Mouse (Mus musculus) regulatory T cell (primary cell): ENCODE results near the gene Frmd4a.
"Not testable (repeated sequence)": the region's sequence is repeated elsewhere in the genome, so short reads cannot be mapped to it uniquely, and the experiment has no call there.

Source experiments
- in situ Hi-C: fragments of 300-600 bp; cut with MboI, MseI; formaldehyde crosslinking; loops from one replicate; pipeline ENCODE4 v1.15.1; 2025; ENCODE audit warnings: high pct_unique_total_duplicates

The Frmd4a gene

DNA sequence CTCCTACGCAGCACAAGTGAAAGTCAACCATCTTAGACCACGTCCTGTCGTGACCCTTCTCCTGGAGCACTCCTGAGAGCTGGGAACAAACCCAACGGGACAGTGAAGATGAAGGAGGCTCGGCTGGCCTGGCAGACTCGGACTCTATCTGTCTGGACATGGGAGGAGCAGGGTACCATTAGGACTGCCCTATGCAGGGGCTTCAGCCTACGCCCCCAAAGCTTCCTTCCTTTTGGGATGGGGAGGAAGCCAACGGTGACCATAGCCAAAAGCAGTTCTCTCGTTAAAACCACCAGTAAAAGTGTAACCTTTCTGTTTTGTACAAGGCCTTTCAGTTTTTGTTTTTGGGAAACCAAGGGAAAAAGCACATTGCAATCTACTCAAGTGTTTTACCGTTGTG lies 594.2 kb downstream of the Frmd4a start:
- in situ Hi-C loops, result no loop called here

DNA sequence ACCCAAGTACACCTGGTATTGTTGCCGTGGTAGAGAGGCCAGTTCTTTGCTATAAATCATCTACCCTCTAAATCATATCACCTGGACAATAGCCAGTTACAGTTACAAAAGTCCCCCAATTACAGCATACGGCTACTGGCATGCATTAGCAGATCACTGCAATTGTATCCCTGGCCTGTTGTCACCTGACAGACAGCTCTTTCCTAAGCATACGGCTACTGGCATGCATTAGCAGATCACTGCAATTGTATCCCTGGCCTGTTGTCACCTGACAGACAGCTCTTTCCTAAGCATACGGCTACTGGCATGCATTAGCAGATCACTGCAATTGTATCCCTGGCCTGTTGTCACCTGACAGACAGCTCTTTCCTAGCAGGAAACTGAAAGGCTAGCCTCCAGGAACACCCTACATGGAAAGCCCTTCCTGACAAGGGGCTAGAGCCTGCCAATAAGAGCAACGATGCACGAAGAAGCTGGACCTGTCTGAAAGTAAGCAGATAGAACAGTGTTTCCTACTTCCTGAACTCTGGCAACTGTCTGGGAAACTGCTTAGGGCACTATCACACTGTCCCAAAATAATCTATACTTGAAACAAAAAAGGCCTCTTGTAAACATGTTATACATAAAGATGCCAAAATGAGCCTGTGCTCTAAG lies 596.9 kb downstream of the Frmd4a start:
- in situ Hi-C loops, result not testable (repeated sequence)

DNA sequence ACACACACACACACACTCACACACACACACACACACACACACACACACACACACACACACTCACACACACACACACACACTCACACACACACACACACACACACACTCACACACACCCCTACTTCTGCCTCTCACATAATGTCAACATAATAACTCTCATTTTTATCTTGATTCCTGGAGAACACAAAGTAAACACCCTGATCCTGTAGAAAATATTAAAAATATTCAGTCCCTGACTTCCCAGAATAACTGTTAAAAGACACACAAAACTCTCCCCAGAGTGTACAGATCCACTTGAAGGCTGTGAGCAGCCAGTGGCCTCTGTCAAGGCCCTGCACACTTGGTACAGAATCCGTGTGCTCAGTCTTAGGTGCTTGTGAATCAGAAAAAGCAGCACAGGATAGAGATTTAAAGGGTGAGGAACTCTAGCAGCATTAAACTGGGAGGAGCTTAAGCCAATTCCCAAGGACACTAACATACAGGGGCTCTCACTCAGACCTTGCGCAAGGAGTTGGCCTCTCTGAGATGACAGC lies 597.6 kb downstream of the Frmd4a start:
- in situ Hi-C loops, result no loop called here

DNA sequence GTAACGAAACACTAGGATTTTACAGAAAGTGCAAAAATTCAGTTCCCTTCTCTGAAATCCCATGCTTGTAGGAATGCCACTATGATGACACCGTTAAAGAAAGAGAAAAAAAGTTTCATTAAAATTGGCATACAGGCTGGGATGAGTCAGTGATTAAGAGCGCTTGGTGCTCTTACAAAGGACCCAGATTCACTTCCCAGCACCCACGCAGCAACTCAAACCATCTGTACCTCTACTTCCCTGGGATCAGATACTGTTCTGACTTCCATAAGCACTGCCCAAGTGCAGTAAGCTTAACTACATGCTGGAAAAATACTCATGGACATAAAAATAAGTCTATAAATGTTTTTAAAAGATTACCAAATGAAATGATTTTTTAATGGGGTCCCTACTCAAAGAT lies 599.5 kb downstream of the Frmd4a start:
- in situ Hi-C loops, result no loop called here

- in situ Hi-C loops, result not testable (repeated sequence)
Observed at GRCm38 (mm10) chr2:4619126-4619525, 601.6 kb downstream of the Frmd4a start.

GRCm38 (mm10) chr2:4619893-4620593 lies 602.5 kb downstream of the Frmd4a start:
- in situ Hi-C loops, result loop anchor here (10.0 kb wide), 1 partner anchor 255 kb away; no protein-coding TSS in a partner anchor

GRCm38 (mm10) chr2:4620640-4621401 lies 603.3 kb downstream of the Frmd4a start:
- in situ Hi-C loops, result loop anchor here (10.0 kb wide), 1 partner anchor 254 kb away; no protein-coding TSS in a partner anchor

DNA sequence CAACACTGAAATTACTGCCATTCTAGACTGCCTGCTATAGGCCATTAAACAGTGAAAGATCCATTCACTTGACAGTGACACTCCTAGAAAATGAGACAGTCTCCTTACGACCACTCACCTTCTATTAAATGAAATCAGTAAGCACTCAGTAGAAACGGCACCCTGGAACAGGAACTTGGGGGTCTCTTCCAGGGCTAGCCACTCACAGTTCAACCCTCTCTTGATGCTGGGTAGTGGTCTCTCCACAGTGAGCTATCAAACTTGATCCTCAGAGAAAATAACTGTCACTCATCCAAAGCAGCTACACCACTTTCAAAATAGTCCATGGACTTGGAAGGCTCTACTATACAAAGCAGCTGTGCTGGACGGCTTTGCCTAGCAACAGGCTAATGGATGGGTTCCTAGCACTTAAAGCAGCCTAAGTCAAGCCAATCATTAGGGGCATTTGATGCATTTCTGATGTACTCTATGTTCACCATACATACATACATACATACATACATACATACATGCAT lies 604.0 kb downstream of the Frmd4a start:
- in situ Hi-C loops, result loop anchor here (10.0 kb wide), 1 partner anchor 253 kb away; no protein-coding TSS in a partner anchor

DNA sequence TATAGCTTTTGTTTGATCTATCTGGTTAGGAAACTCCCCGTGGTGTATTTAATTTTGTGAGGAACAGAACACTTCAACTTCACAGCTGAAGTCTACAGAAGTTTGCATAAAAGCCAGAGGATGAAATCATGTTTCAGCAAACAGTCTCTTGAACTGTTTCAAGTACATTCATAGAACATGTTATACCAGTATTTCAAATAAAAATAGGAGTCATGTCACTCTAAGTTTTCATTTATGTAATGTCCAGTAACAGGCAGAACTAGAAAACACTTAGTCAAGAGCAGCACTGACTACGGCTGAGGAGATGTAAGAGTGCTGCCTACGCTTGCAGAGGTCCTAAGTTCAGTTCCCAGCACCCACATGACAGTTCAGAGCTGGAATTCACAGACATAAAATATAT lies 609.4 kb downstream of the Frmd4a start:
- in situ Hi-C loops, result loop anchor here (10.0 kb wide), 1 partner anchor 248 kb away; no protein-coding TSS in a partner anchor

DNA sequence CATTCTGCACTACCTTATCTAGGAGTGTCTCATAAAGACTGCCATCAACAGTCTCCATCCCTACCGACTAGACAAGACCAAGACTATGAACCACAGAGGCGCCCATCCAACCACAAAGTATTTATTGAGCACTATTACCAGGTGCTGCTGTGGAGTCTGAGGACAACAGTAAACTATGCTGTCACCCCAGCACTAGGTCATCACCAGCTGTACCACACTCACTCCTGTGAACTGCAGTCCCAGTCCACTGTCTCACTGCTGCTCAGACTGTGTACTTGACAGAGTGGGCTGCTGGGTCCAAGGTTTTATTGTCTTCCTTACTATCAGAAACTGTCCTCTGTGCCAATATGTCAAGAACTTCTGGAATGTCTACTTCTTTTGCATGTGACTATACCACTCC lies 611.4 kb downstream of the Frmd4a start:
- in situ Hi-C loops, result loop anchor here (10.0 kb wide), 1 partner anchor 246 kb away; no protein-coding TSS in a partner anchor

DNA sequence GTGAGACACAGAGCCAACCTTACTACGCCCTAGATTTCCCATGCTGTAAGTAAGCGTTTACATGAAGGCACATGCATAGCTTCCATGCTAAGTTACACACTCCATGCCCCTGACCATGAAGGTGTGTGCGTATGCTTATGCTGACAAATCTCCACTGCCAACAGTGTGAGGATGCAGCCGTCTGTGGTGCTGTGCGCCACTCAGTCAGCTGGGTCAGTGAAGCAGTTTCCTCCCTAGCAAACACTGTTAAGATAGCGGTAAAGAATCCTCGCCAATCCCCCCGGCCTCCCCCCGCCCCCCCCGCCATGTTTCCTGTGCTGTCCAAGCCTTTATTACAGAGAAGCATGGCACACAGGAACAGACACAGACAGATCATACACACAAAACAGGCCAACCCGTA lies 612.0 kb downstream of the Frmd4a start:
- in situ Hi-C loops, result loop anchor here (10.0 kb wide), 1 partner anchor 245 kb away; no protein-coding TSS in a partner anchor

DNA sequence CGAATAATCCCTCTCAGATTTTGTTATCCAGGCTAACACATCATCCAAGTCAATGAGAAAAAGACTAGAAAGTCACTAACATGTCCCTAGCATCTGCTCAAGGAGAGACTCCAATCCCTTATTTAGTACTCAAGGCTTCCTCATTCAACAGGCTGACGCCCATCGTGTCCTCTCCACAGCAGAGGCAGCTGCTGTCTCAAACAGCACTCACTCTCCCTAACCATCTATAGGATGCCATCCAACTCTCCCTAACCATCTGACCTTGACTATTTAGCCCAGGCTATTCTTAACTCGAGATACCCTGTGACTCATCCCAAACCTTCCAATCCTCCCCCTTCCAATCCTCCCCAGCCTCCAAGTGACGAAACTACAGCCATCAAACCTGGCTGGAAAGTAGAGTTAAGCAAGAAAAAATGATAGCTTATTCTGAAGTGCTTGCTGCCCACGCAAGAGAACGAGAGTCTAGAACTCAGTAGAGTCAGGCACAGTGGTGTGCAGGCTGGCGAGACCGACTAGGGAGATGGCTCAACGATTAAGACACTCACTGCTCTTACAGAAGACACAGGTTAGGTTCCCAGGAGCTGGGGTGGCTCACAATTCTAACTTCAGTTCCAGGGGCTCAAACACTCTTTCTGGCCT lies 612.8 kb downstream of the Frmd4a start:
- in situ Hi-C loops, result no loop called here

DNA sequence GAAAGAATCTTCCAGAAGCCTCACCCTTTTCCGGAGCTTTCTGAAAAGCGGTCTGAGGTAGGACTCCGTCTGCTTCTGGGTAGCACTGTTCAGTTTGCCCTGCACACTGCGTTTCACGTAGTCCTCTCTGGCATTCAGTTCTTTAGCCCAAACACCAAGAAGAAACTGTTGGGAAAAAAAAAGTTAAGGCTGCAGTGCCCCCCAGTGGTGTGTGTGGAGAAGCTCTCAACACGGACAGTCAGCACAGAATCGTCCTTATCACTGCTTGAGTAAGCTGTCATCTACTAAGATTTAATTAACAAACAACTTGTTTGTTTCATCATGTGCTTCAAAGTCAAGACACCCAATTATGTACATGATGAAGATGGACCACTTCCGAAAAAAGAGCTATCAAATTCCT lies 618.3 kb downstream of the Frmd4a start:
- in situ Hi-C loops, result no loop called here

- in situ Hi-C loops, result no loop called here
Observed at GRCm38 (mm10) chr2:4636656-4637055, 619.1 kb downstream of the Frmd4a start.

GRCm38 (mm10) chr2:4638189-4638588 lies 620.7 kb downstream of the Frmd4a start:
- in situ Hi-C loops, result no loop called here

- in situ Hi-C loops, result no loop called here
Observed at GRCm38 (mm10) chr2:4645066-4645465, 627.5 kb downstream of the Frmd4a start.

DNA sequence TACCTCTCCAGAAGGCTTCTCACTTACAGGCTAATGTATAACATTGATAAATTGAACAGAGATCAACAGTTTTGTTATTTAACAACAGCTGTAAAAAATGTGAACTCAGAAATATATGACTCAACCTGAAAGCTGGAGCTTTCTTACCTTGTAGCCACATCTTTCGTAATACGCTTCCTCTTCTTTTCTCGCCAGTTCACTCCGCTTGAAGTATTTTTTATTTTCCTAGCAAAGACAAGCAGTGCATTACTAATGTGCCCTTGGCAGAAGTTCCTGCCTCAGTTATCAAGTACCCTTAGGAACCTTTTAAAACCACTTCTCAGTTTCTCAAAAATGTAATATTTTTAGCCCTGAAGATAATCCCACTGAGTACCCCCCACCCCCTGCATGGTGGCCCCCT lies 630.6 kb downstream of the Frmd4a start:
- in situ Hi-C loops, result no loop called here

DNA sequence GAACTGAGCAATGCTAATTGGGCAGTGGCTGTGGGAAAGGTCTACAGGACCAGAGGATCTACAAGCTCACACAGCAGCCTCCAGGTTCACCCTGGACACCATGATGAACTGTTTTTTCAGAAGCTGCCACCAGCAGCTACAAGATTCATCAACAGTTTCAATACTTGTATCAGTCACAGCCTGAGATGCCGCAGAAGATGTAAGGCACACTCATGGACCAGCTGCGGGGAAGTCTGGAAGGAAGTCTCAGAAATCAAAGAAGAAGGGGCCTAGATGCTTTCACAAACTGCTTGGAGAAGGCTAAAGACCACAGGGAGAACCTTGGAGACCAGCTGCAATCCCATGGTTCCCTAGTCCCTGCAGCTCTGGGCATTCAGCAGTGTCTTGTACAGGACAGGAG lies 632.1 kb downstream of the Frmd4a start:
- in situ Hi-C loops, result loop anchor here (10.0 kb wide), 1 partner anchor 225 kb away; no protein-coding TSS in a partner anchor

- in situ Hi-C loops, result loop anchor here (10.0 kb wide), 1 partner anchor 223 kb away; no protein-coding TSS in a partner anchor
Observed at GRCm38 (mm10) chr2:4651500-4652285, 634.2 kb downstream of the Frmd4a start, which contains the start of gene Prpf18. Gene Prpf18 (minus strand): TSS chr2:4652113.

- in situ Hi-C loops, result no loop called here
Observed at GRCm38 (mm10) chr2:4660677-4661076, 643.2 kb downstream of the Frmd4a start.
